Mouse (Mus musculus) brain, embryonic 18.5 days (tissue): ENCODE data around the gene Slc17a8.

Experiments
- DNase-seq: peaks from one replicate; pipeline ENCODE4 v3.0.0-alpha.2; 2012; ENCODE audit warnings: low read depth, low spot score

Slc17a8 gene

DNA sequence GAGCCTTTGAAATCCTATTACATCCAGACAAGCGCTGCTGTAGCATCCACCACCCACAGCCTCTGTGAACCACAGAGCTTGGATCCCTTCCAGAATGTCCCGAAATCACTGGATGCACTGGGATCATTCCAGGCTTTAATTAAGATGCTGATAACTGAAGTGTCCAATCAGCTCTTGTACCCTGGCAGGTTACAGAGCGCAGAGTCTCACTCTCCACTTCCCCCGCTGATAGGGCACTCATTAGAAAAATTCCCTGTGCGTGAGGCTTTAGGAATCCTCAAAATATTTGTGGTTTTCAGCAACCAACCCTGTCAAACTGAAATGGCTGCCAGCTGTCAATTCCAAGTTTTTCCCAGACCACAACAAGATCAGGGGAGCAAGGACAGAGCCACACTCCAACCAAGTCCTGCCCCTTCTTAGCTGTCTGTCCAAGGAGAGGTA is 89.8 kb downstream of the Slc17a8 start:
- peak; percentile 16 for DNase-seq

DNA sequence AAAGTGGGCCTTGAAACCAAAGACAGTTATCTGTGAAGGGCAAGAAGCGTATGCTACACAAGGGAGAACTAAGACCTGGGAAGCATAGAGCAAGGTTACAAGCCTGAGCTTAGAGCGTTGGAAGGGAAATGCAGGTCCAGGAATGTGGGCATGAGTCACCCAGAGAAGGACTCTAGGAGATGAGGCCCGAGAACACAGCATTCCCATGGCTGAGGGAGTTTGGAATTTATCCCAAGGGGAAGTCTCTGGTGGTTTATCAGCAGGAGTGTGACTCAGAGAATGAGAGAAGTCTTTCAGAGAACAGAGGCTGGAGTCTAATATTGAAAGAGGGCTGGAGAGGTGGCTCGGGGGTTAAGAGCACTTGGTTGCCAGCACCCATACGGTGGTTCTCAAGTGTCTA is 94.0 kb downstream of the Slc17a8 start:
- DNase-seq, result no peak

DNA sequence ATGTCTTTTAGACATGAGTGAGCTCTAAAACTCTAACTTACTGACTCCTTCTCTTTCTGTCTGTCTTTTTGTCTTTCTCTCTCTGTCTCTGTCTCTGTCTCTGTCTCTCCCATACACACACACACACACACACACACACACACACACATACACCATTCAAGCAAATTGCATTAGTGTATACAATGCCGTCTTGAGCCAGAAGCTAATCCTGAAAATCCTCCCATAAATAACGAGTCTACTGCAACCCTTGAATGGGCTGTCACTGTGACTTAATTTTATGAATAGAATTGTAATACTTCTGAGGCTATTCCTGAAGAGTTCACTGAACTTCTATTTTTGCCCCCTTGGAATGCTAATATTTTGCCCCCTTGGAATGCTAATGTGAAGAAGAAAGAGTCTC is 95.2 kb downstream of the Slc17a8 start:
- DNase-seq, result no peak
